Mouse (Mus musculus): ENCODE results near the gene Ccdc42. TPM values are rescaled to one million over a fixed set of nuclear protein-coding genes. Genes with fewer than 3 reads are reported as not detected.

Ccdc42 gene
- total and polyA plus RNA-seq, 3 experiments = not detected

GRCm38 (mm10) chr11:68564356-68565031, 22.3 kb upstream of the Ccdc42 start:
- no peak for ATAC-seq (ENCODE audit: extremely low read depth, insufficient number of reproducible peaks, low FRiP score, poor library complexity, severe bottlenecking)

DNA sequence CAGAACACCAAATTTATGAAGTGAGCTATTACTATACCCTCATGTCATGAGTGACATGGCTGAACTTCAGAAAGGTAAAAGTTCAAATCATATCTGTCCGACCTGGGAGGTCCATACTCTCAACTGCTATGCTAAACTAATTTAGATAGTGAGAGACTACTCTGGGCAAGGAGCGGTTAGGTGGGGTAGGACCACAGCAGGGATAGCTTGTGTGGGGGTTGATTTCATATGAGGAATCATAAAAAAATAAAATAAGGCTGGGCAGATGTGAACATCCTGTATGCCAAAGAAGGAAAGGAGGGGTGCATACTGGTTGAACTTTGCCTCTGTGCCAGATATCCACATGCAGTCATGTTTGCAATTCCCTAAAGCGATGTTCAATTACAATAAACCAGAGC, 21.8 kb upstream of the Ccdc42 start:
- Histone ChIP-seq H3K4me1 (ENCODE audit: insufficient read depth, low read depth, low read length) (no peaks in the 10 kb centered on the region), H3K36me3 (replicated peaks) (no peaks in the 10 kb centered on the region), H3K4me3 (ENCODE audit: low read depth, low read length) (no peak overlapping the region), H3K27me3 (ENCODE audit: insufficient read depth, low read length) (peaks cover 2% of the 10 kb centered on the region; the same call in 1 of the 2 replicates), H3K9me3 (replicated peaks) (no peaks in the 10 kb centered on the region)
- DNase-seq (ENCODE audit: low spot score) = no peak
- ATAC-seq (ENCODE audit: extremely low read depth, insufficient number of reproducible peaks, low FRiP score, poor library complexity, severe bottlenecking) = no peak
- TF ChIP-seq GATA2 (IDR thresholded peaks at IDR 0.05; ENCODE audit: borderline replicate concordance, low read depth, low read length) (no peak), GATA1 (IDR thresholded peaks at IDR 0.05; ENCODE audit: borderline replicate concordance, low read length) (no peak), CTCF (IDR thresholded peaks at IDR 0.05; ENCODE audit: low read depth, low read length) (no peak), POLR2AphosphoS5 (IDR thresholded peaks at IDR 0.05; ENCODE audit: insufficient replicate concordance, low read depth, low read length) (no peak), TAL1 (conservative IDR thresholded peaks at IDR 0.05; ENCODE audit: low read depth, low read length) (no peak)

More at GRCm38 (mm10) chr11:68564356-68565031, 22.3 kb upstream of the Ccdc42 start:
- no peaks in the 10 kb centered on the region for H3K9me3 ChIP-seq (replicated peaks)
- no peaks in the 10 kb centered on the region for H3K36me3 ChIP-seq (replicated peaks)
- H3K27me3 ChIP-seq (ENCODE audit: insufficient read depth, low read length) = peaks cover 2% of the 10 kb centered on the region; the same call in 1 of the 2 replicates
- TF ChIP-seq GATA1 (IDR thresholded peaks at IDR 0.05; ENCODE audit: borderline replicate concordance, low read length) = no peak
- TF ChIP-seq CTCF (IDR thresholded peaks at IDR 0.05; ENCODE audit: low read depth, low read length) = no peak
- TF ChIP-seq POLR2AphosphoS5 (IDR thresholded peaks at IDR 0.05; ENCODE audit: insufficient replicate concordance, low read depth, low read length) = no peak
- TF ChIP-seq TAL1 (conservative IDR thresholded peaks at IDR 0.05; ENCODE audit: low read depth, low read length) = no peak
- TF ChIP-seq GATA2 (IDR thresholded peaks at IDR 0.05; ENCODE audit: borderline replicate concordance, low read depth, low read length) = no peak
- no peaks in the 10 kb centered on the region for H3K4me1 ChIP-seq (ENCODE audit: insufficient read depth, low read depth, low read length)
- DNase-seq (ENCODE audit: low spot score) = no peak
- H3K4me3 ChIP-seq (ENCODE audit: low read depth, low read length) = no peak overlapping the region

DNA sequence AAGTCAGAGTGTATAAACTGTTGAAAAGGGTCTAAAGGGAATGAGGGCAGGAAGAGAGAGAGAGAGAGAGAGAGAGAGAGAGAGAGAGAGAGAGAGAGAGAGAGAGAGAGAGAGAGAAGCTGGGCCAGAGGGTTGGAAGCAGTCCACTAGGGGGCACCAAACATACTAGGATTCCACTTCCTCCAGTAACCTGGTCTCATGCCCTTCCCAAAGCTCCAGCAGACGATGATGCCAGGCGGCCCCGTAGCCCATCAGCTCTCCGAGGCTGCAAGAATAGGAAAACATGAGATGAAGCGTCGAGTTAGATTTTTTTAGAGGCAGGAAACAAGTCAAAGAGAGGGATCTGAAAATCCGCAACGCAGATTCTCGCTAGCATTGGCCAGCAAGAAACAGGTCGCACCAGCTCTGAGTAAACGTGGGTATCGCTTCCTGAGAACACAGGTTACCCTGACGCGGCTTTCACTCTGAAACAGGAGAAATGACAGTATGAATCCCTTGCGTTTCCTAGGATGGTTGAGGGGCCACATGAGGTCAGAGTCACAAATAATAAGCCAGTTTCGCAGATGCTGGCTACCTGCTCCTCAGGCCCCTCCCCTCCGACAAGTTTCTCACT, 20.3 kb upstream of the Ccdc42 start:
- Histone ChIP-seq H3K27me3 (ENCODE audit: insufficient read depth, low read length) (no peaks in the 10 kb centered on the region), H3K36me3 (replicated peaks) (no peaks in the 10 kb centered on the region), H3K4me3 (ENCODE audit: low read depth, low read length) (no peak overlapping the region), H3K4me1 (ENCODE audit: insufficient read depth, low read depth, low read length) (no peaks in the 10 kb centered on the region), H3K9me3 (replicated peaks) (no peaks in the 10 kb centered on the region)
- ATAC-seq (ENCODE audit: extremely low read depth, insufficient number of reproducible peaks, low FRiP score, poor library complexity, severe bottlenecking) (no peak), DNase-seq (ENCODE audit: low spot score) (no peak)
- TF ChIP-seq CTCF (IDR thresholded peaks at IDR 0.05; ENCODE audit: low read depth, low read length) (no peak), POLR2AphosphoS5 (IDR thresholded peaks at IDR 0.05; ENCODE audit: insufficient replicate concordance, low read depth, low read length) (no peak), TAL1 (conservative IDR thresholded peaks at IDR 0.05; ENCODE audit: low read depth, low read length) (no peak), GATA1 (IDR thresholded peaks at IDR 0.05; ENCODE audit: borderline replicate concordance, low read length) (no peak), GATA2 (IDR thresholded peaks at IDR 0.05; ENCODE audit: borderline replicate concordance, low read depth, low read length) (no peak)

GRCm38 (mm10) chr11:68570861-68571260, 16.0 kb upstream of the Ccdc42 start:
- H3K27me3 ChIP-seq (ENCODE audit: insufficient read depth, low read length) = no peaks in the 10 kb centered on the region
- no peaks in the 10 kb centered on the region for H3K9me3 ChIP-seq (replicated peaks)
- H3K4me1 ChIP-seq (ENCODE audit: insufficient read depth, low read depth, low read length) = no peaks in the 10 kb centered on the region
- no peak overlapping the region for H3K4me3 ChIP-seq (ENCODE audit: low read depth, low read length)
- TF ChIP-seq TAL1 (conservative IDR thresholded peaks at IDR 0.05; ENCODE audit: low read depth, low read length) = no peak
- TF ChIP-seq CTCF (IDR thresholded peaks at IDR 0.05; ENCODE audit: low read depth, low read length) = no peak
- no peak for TF ChIP-seq GATA1 (IDR thresholded peaks at IDR 0.05; ENCODE audit: borderline replicate concordance, low read length)
- no peak for TF ChIP-seq GATA2 (IDR thresholded peaks at IDR 0.05; ENCODE audit: borderline replicate concordance, low read depth, low read length)
- TF ChIP-seq POLR2AphosphoS5 (IDR thresholded peaks at IDR 0.05; ENCODE audit: insufficient replicate concordance, low read depth, low read length) = no peak
- H3K36me3 ChIP-seq (replicated peaks) = no peaks in the 10 kb centered on the region
- no peak for ATAC-seq (ENCODE audit: extremely low read depth, insufficient number of reproducible peaks, low FRiP score, poor library complexity, severe bottlenecking)
- no peak for DNase-seq (ENCODE audit: low spot score)

- no peak for DNase-seq (ENCODE audit: low spot score)
- H3K4me1 ChIP-seq (ENCODE audit: insufficient read depth, low read depth, low read length) = no peaks in the 10 kb centered on the region
- H3K9me3 ChIP-seq (replicated peaks) = no peaks in the 10 kb centered on the region
- ATAC-seq (ENCODE audit: extremely low read depth, insufficient number of reproducible peaks, low FRiP score, poor library complexity, severe bottlenecking) = no peak
- TF ChIP-seq GATA2 (IDR thresholded peaks at IDR 0.05; ENCODE audit: borderline replicate concordance, low read depth, low read length) = no peak
- no peak for TF ChIP-seq GATA1 (IDR thresholded peaks at IDR 0.05; ENCODE audit: borderline replicate concordance, low read length)
- TF ChIP-seq TAL1 (conservative IDR thresholded peaks at IDR 0.05; ENCODE audit: low read depth, low read length) = no peak
- no peak for TF ChIP-seq CTCF (IDR thresholded peaks at IDR 0.05; ENCODE audit: low read depth, low read length)
- TF ChIP-seq POLR2AphosphoS5 (IDR thresholded peaks at IDR 0.05; ENCODE audit: insufficient replicate concordance, low read depth, low read length) = no peak
- no peaks in the 10 kb centered on the region for H3K36me3 ChIP-seq (replicated peaks)
- H3K4me3 ChIP-seq (ENCODE audit: low read depth, low read length) = no peak overlapping the region
- peaks cover 5% of the 10 kb centered on the region; the same call in 1 of the 2 replicates for H3K27me3 ChIP-seq (ENCODE audit: insufficient read depth, low read length)
These were observed 9.7 kb upstream of the Ccdc42 start for GRCm38 (mm10) chr11:68577076-68577475.

DNA sequence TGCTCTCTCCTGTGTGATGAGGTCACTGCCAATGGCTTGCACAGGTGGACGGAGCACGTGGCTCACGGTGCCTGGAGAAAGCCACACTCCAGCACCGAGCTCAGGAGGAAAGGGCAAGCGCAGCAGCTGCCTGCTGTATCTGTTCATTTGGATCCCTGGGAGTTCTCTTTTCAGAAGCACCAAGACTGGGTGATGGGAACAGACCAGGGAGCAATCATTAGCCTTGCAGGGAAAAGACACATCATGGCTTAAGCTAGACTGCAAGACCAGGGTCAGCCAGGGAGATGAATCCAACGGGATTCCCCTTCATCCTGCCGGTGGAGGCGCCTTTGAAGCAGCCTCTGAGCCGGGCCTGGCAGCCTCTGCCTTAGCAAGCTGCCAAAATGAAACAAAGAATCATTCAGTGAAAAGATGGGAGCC, 7.3 kb upstream of the Ccdc42 start:
- H3K9me3 ChIP-seq (replicated peaks) = no peaks in the 10 kb centered on the region
- TF ChIP-seq GATA1 (IDR thresholded peaks at IDR 0.05; ENCODE audit: borderline replicate concordance, low read length) = no peak
- TF ChIP-seq GATA2 (IDR thresholded peaks at IDR 0.05; ENCODE audit: borderline replicate concordance, low read depth, low read length) = no peak
- no peak for TF ChIP-seq CTCF (IDR thresholded peaks at IDR 0.05; ENCODE audit: low read depth, low read length)
- no peak for TF ChIP-seq POLR2AphosphoS5 (IDR thresholded peaks at IDR 0.05; ENCODE audit: insufficient replicate concordance, low read depth, low read length)
- no peak for TF ChIP-seq TAL1 (conservative IDR thresholded peaks at IDR 0.05; ENCODE audit: low read depth, low read length)

More for the DNA sequence above, 7.3 kb upstream of the Ccdc42 start:
- no peak for ATAC-seq (ENCODE audit: extremely low read depth, insufficient number of reproducible peaks, low FRiP score, poor library complexity, severe bottlenecking)
- H3K36me3 ChIP-seq (replicated peaks) = no peaks in the 10 kb centered on the region
- peaks cover 6% of the 10 kb centered on the region; the same call in 1 of the 2 replicates for H3K27me3 ChIP-seq (ENCODE audit: insufficient read depth, low read length)
- no peaks in the 10 kb centered on the region for H3K4me1 ChIP-seq (ENCODE audit: insufficient read depth, low read depth, low read length)
- no peak for DNase-seq (ENCODE audit: low spot score)
- no peak overlapping the region for H3K4me3 ChIP-seq (ENCODE audit: low read depth, low read length)
